Mouse (Mus musculus) midbrain, embryonic 16.5 days (tissue): ENCODE results near the gene Amh. TPM values are rescaled to one million over a fixed set of nuclear protein-coding genes. Genes with fewer than 3 reads are reported as not detected.
"Not testable (repeated sequence)": the region's sequence is repeated elsewhere in the genome, so short reads cannot be mapped to it uniquely, and the experiment has no call there.

ENCODE experiments used
- ATAC-seq: fragments of 200-750 bp; cut with Nextera tagmentation; 2 replicates; pipeline ENCODE4 v1.8.0; 2017; ENCODE audit warnings: moderate TSS enrichment
- H3K27ac ChIP-seq: fragments of 300-500 bp; sonication (generic); 2 replicates; pipeline ENCODE4 v1.5.1; 2014; ENCODE audit warnings: mild to moderate bottlenecking, low read length, mixed read lengths
- H3K27me3 ChIP-seq: fragments of 300-500 bp; sonication (generic); 2 replicates; pipeline ENCODE4 v1.6.1; 2014; ENCODE audit warnings: low read depth, low read length, mixed read lengths; ENCODE audit not compliant: control insufficient read depth, insufficient read depth
- H3K36me3 ChIP-seq: fragments of 300-500 bp; sonication (generic); 2 replicates; pipeline ENCODE4 v1.6.1; 2014; ENCODE audit warnings: mild to moderate bottlenecking, low read length, moderate library complexity, mixed read lengths; ENCODE audit not compliant: control insufficient read depth, insufficient read depth
- H3K4me1 ChIP-seq: fragments of 300-500 bp; sonication (generic); 2 replicates; pipeline ENCODE4 v1.6.1; 2014; ENCODE audit warnings: mild to moderate bottlenecking, low read length, mixed read lengths; ENCODE audit not compliant: control insufficient read depth, insufficient read depth
- H3K4me2 ChIP-seq: fragments of 300-500 bp; sonication (generic); 2 replicates; pipeline ENCODE4 v1.6.1; 2014; ENCODE audit warnings: mild to moderate bottlenecking, low read length, mixed read lengths
- H3K4me3 ChIP-seq: fragments of 300-500 bp; sonication (generic); 2 replicates; pipeline ENCODE4 v1.5.1; 2014; ENCODE audit warnings: low read depth, mild to moderate bottlenecking, low read length, moderate library complexity, mixed read lengths
- H3K9ac ChIP-seq: fragments of 300-500 bp; sonication (generic); 2 replicates; pipeline ENCODE4 v1.6.1; 2014; ENCODE audit warnings: low read depth, low read length, mixed read lengths
- H3K9me3 ChIP-seq: fragments of 300-500 bp; sonication (generic); replicated peaks from 2 replicates; pipeline ENCODE4 v1.6.1; 2014; ENCODE audit warnings: mild to moderate bottlenecking, low read length, mixed read lengths; ENCODE audit not compliant: control insufficient read depth, poor library complexity, severe bottlenecking
- WGBS: fragments of 180-500 bp; shearing (Covaris S2); extraction: QIAGEN DNeasy Blood & Tissue Kit; methylation state at CpG from one replicate; pipeline ENCODE4 v1.1.7; 2014; 5-methylcytosine and 5-hydroxymethylcytosine counted together
- polyA plus RNA-seq: library from polyadenylated mRNA; unstranded; fragments of >200 nt; fragmentation: Nextera tagmentation; extraction: Ambion mirVana; gene quantifications from 2 replicates; pipeline ENCODE4 v1.2.1, GENCODE M21; 2015

Amh gene
- polyA plus RNA-seq, 1 experiment from 2014 or later: not detected

- Histone ChIP-seq H3K4me3 (peak overlapping the region; percentile 9; the same call in 1 of the 2 replicates), H3K27me3 (peaks cover 18% of the 10 kb centered on the region), H3K27ac (no peak overlapping the region), H3K9ac (peak overlapping the region; percentile 85), H3K9me3 (no peaks in the 10 kb centered on the region), H3K4me1 (peaks cover 27% of the 10 kb centered on the region), H3K36me3 (peaks cover 13% of the 10 kb centered on the region; the same call in 1 of the 2 replicates), H3K4me2 (peak overlapping the region; percentile 97)
- WGBS: 14% methylated on average over 40 of the region's 40 CpGs
- ATAC-seq: no peak
Measured at GRCm38 (mm10) chr10:80808099-80808984, 3.3 kb downstream of the Amh start.

GRCm38 (mm10) chr10:80808985-80809632, 4.1 kb downstream of the Amh start:
- Histone ChIP-seq H3K36me3 (peaks cover 5% of the 10 kb centered on the region; the same call in 1 of the 2 replicates), H3K4me1 (peaks cover 27% of the 10 kb centered on the region), H3K27me3 (peaks cover 19% of the 10 kb centered on the region), H3K27ac (no peak overlapping the region), H3K9ac (peak overlapping the region; percentile 39), H3K4me2 (peak overlapping the region; percentile 37), H3K9me3 (no peaks in the 10 kb centered on the region), H3K4me3 (peak overlapping the region; percentile 9; the same call in 1 of the 2 replicates)
- ATAC-seq: no peak
- 8% methylated on average over 18 of the region's 18 CpGs for WGBS

GRCm38 (mm10) chr10:80810084-80810483, 5.0 kb downstream of the Amh start:
- Histone ChIP-seq H3K36me3 (no peaks in the 10 kb centered on the region), H3K9ac (no peak overlapping the region), H3K27me3 (peaks cover 19% of the 10 kb centered on the region), H3K4me2 (no peak overlapping the region), H3K4me3 (no peak overlapping the region), H3K9me3 (no peaks in the 10 kb centered on the region), H3K27ac (no peak overlapping the region), H3K4me1 (peaks cover 27% of the 10 kb centered on the region)
- 6% methylated on average over 20 of the region's 20 CpGs for WGBS
- ATAC-seq: no peak

- no peaks in the 10 kb centered on the region for H3K36me3 ChIP-seq
- H3K4me2 ChIP-seq: no peak overlapping the region
- H3K4me3 ChIP-seq: no peak overlapping the region
- H3K4me1 ChIP-seq: peaks cover 15% of the 10 kb centered on the region
- no peak overlapping the region for H3K9ac ChIP-seq
- no peak overlapping the region for H3K27ac ChIP-seq
- H3K9me3 ChIP-seq: no peaks in the 10 kb centered on the region
- no peak for ATAC-seq
- peaks cover 19% of the 10 kb centered on the region for H3K27me3 ChIP-seq
- WGBS: 60% methylated on average over 5 of the region's 5 CpGs
Measured at GRCm38 (mm10) chr10:80812391-80813041, 7.5 kb downstream of the Amh start.

GRCm38 (mm10) chr10:80813366-80813765, 8.3 kb downstream of the Amh start, which contains the start of gene Jsrp1:
TSS of gene Jsrp1 (minus strand) at chr10:80813498.
- Histone ChIP-seq H3K27me3 (peaks cover 19% of the 10 kb centered on the region), H3K9ac (no peak within 1 kb of the TSS), H3K4me1 (peaks cover 8% of the 10 kb centered on the region), H3K4me3 (no peak within 1 kb of the TSS), H3K4me2 (no peak within 1 kb of the TSS), H3K36me3 (no peaks in the 10 kb centered on the region), H3K9me3 (no peaks in the 10 kb centered on the region), H3K27ac (no peak within 1 kb of the TSS)
- 77% methylated on average over 4 of the region's 4 CpGs for WGBS
- ATAC-seq: no peak

GRCm38 (mm10) chr10:80814800-80815199, 9.8 kb downstream of the Amh start:
- no peak overlapping the region for H3K4me3 ChIP-seq
- H3K4me2 ChIP-seq: no peak overlapping the region
- H3K9me3 ChIP-seq: no peaks in the 10 kb centered on the region
- H3K4me1 ChIP-seq: no peaks in the 10 kb centered on the region
- no peaks in the 10 kb centered on the region for H3K36me3 ChIP-seq
- ATAC-seq: no peak
- H3K27me3 ChIP-seq: peaks cover 6% of the 10 kb centered on the region; the same call in 1 of the 2 replicates
- WGBS: 57% methylated on average over 7 of the region's 7 CpGs
- no peak overlapping the region for H3K9ac ChIP-seq
- H3K27ac ChIP-seq: no peak overlapping the region

GRCm38 (mm10) chr10:80816303-80816702, 11.3 kb downstream of the Amh start:
- H3K27me3 ChIP-seq, H3K4me2 ChIP-seq, H3K4me1 ChIP-seq, ATAC-seq, H3K36me3 ChIP-seq, H3K4me3 ChIP-seq, H3K27ac ChIP-seq, H3K9me3 ChIP-seq, H3K9ac ChIP-seq: not testable (repeated sequence)
- 83% methylated on average over 3 of the region's 3 CpGs for WGBS

- no peak for ATAC-seq
- no peak overlapping the region for H3K27ac ChIP-seq
- WGBS: 83% methylated on average over 2 of the region's 2 CpGs
Measured at GRCm38 (mm10) chr10:80817164-80817563, 12.1 kb downstream of the Amh start.

More at GRCm38 (mm10) chr10:80817164-80817563, 12.1 kb downstream of the Amh start:
- Histone ChIP-seq H3K4me2 (no peak overlapping the region), H3K4me1 (no peaks in the 10 kb centered on the region), H3K9me3 (no peaks in the 10 kb centered on the region), H3K27me3 (0 out of 2 replicates have a peak, but pooled peaks cover 3% of the 10 kb centered on the region), H3K4me3 (no peak overlapping the region), H3K36me3 (no peaks in the 10 kb centered on the region), H3K9ac (no peak overlapping the region)
